Mouse (Mus musculus) T-cell, adult 2 months (primary cell): Measurements from ENCODE around the gene Atp11b.
A peak's percentile ranks its signal among the peaks of the same experiment; 100 is the strongest.

Source experiments
- DNase-seq: peaks from one replicate; pipeline ENCODE4 v3.0.0; 2022; ENCODE audit warnings: low spot score

Gene Atp11b

GRCm38 (mm10) chr3:35779748-35780147, 25.8 kb downstream of the Atp11b start:
- DNase-seq: no peak

GRCm38 (mm10) chr3:35802040-35802439, 48.1 kb downstream of the Atp11b start:
- no peak for DNase-seq

- no peak for DNase-seq
Observed at GRCm38 (mm10) chr3:35819887-35820286, 66.0 kb downstream of the Atp11b start.

GRCm38 (mm10) chr3:35822036-35822435, 68.1 kb downstream of the Atp11b start:
- DNase-seq: no peak

- no peak for DNase-seq
Observed at GRCm38 (mm10) chr3:35849326-35849725, 95.4 kb downstream of the Atp11b start.

GRCm38 (mm10) chr3:35883267-35883666, 129.4 kb downstream of the Atp11b start:
- peak; percentile 27 for DNase-seq

- no peak for DNase-seq
Observed at GRCm38 (mm10) chr3:35889531-35889930, 135.6 kb downstream of the Atp11b start.

- DNase-seq: no peak
Observed at GRCm38 (mm10) chr3:35891123-35891522, 137.2 kb downstream of the Atp11b start.

GRCm38 (mm10) chr3:35893156-35893555, 139.2 kb downstream of the Atp11b start:
- DNase-seq: no peak

- no peak for DNase-seq
Observed at GRCm38 (mm10) chr3:35897900-35898299, 144.0 kb downstream of the Atp11b start.

GRCm38 (mm10) chr3:35899109-35899508, 145.2 kb downstream of the Atp11b start:
- no peak for DNase-seq

- DNase-seq: no peak
Observed at GRCm38 (mm10) chr3:35900555-35901204, 146.8 kb downstream of the Atp11b start.
